Mouse (Mus musculus) mouse embryonic stem cell (cell line): ENCODE results near the gene Kif16b.

Experiments used
- in situ Hi-C, 2 experiments: fragments of 300-500 bp; cut with MboI; formaldehyde crosslinking; loops; 1 replicate in 1 of 2; 3 replicates in 1 of 2; pipeline ENCODE4 v1.14.3; 2019 to 2020; ENCODE audit warnings: low sequenced_read_pairs in 2 of 2, low pct_unique_long_range_greater_than_20kb in 1 of 2, mixed read lengths in 1 of 2; ENCODE audit not compliant: unreplicated experiment in 1 of 2

Gene Kif16b

DNA sequence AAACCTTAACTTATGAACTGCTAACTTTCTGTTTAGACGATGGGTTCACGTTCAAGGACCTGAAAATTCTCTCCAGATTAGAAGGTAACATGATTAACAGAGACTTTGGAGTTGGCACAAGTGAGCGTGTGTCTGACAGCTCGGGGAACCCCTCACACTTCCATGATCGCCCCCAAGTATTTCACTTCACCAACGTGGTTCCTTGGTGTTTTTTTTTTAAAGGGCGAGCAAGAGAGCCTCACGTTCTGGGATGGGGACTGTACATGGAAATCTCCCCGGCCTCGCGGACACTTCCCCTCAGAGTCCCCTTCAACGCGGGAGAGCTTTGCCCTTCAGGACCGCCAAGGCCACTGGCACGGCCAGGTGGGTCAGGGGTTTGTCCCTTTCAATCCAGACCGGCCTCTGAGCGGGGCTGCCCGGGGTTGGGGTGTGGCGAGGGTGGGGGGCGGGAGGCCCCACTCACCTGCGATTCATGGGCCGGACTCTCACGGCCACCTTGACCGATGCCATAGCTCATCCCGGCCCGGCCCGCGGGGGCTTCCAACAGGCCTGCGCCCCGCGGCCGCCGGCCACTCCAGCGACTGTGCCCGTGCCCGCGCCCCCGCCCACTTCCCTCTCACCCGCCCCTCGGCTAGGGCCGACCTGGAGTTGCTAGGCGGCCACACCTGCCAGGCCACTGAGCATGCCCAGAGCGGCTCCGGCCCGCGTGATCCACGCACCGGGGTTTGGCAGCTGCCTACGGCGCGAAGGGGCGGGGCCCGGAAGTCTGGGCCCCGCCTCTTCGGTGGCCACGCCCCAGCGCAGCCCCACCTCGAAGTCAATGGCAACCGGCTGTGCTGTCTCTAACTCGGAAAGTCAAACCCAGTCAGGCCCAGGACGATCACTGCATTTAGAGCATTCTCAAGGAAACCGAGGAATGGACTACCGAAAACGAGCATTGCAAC is at the start of gene Kif16b:
Gene Kif16b (minus strand): TSS at position 670 of the 944 bp plus-strand sequence.
- in situ Hi-C loops, result no loop called here

DNA sequence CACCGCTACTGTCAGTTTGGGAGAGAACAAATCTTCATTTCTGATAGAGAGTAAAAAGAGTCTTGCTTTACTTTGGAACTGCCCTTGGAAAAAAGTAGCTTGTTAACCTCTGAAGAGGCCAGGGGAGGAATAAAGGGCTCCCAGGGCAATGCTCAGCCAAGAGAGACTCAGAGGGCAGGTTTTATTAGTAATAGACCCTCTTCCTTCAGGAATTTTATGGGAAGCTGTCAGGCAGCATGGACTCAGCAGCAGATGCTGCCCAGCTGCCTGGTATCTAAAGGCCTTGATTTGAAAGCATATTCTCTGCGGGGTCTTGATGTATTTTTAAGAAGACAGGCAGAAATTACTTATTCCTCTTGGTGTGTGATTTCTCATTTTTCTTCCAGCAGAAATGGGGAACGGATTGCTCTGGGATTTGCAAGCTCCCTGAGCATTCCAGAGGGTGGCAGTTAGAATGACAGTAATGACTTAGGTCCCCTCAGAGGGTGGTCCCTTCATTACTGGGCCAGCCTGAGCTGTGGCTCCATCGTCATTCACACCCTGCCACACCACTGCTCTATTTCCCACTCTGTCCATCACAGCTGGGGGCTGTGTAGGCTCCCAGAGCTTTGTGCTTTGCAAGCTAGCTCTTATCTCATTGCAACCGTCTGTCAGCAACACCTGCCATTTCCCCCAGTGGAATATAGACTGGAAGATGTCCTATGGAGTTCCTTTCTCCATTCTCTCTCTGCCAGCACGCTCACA is 39.7 kb upstream of the Kif16b start:
- in situ Hi-C loops, result no loop called here

DNA sequence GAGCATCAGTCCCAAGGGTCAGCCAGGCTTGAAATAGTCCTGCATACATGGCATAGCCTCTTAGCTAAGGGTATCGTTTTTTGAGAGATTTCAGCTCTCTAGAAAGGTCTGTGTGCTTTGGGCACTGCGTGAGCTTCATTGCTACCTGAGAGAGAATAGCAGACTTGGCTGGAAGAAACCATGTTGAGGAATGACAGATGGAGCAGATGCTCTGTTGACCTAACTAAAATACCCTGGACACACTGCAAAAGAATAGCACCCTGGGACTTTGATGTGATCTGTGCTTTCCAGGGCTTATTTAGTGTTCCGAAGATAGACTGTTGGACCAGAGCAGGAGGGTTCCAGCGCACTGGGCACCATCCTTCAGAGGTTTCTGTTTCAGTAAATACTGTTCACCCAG is 29.1 kb upstream of the Kif16b start:
- in situ Hi-C loops, result no loop called here

DNA sequence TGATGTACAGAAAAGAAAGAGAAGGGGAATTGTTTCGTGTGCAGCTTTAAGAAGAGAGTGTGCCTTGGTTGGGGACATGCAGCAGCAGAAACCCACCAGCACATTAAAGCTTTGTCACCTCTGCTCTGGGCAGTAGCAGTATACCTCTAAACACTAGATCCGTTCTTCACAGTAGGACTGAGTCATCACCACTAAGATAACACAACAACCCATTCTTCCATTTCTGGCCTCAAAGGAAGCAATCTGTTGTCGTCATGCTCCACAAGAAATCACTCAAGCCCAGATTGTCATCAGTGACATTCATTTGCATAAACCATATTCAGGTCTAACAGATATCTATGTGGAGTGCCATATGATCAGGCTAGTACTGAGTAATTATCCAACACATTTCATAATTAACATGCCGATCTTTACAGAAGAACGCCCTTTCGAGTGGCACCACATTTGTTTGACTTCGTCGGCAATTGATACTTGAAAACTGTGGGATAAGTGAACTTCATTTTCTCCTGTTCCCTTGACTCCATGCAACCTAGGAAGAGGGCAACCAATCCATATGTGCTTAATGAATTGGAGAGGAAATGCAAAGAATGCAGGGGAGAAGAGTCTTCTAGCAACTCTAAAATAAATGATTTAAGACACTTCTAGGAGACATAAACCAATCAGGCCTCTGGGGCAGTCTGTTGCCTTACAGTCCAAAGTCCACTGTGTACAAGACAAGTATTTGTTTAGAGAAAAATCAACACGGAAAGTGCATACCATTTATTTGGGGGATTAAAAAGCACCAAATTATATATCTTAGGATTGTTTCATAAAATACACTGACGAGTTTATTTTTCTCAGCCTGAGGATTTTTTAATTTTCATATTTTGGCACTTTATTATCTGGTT is 28.1 kb upstream of the Kif16b start:
- in situ Hi-C loops, result no loop called here

DNA sequence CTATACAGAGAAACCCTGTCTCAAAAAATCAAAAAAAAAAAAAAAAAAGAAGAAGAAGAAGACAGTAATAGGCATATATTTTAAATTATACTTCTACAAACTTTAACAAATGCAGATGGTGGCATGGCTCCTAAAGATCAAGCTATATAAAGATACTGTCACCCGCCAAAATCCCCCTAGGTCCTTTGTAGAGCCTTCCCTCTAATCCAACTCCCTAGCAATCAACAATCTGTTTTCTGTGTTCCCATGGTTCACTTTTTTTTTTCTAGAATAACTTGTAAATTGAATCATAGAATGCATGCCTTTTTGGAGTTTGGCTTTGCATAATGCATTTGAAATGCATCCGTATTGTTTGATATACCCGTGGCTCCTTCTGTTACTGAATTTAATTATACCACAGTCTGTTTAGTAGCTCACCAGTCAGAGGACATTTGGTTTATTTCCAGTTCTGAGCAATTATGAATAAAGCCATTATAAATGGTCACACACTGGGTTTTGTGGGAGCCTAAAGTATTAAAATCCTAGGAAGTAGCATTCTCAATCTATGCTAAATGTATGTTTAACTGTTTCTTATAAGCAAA is 9.6 kb upstream of the Kif16b start:
- in situ Hi-C loops, result no loop called here

DNA sequence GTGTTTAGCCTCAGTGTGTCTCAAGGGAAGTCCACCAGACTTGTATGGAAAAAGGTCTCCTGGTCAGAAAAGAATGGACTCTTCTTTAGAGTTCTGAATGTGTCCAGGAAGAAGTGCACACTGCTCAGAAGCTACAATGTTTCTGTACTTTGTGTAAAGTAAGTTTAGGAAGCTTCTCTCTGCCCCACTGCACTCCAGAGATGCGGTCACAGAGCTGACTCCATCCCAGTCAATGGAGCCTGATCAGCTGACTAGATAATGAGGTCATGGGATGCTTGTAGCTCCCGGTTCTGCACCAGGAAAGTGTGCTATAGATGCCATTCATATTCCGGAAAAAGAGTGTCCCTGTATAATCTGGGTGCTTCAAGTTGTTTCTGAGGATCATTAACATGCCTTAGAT is 7.9 kb upstream of the Kif16b start:
- in situ Hi-C loops, result no loop called here

DNA sequence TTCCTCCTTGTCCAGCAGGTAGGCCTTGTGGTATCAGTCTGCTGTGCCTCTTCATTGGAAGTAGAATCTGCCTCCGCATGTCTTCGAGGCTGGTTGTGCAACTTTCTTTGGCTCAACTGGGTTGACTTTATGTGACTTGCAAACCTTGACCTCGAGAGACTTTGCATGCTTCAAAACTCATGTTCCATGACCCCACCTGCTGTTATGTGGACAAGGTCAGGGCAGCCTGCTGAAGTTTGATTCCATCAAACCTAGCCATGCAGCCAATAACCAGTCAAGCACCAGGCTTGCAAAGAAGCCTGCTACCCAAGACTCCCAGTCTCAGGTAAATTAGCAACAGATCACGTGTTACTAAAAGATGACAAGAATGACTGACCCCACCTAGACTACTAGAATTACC is 5.7 kb upstream of the Kif16b start:
- in situ Hi-C loops, result no loop called here

DNA sequence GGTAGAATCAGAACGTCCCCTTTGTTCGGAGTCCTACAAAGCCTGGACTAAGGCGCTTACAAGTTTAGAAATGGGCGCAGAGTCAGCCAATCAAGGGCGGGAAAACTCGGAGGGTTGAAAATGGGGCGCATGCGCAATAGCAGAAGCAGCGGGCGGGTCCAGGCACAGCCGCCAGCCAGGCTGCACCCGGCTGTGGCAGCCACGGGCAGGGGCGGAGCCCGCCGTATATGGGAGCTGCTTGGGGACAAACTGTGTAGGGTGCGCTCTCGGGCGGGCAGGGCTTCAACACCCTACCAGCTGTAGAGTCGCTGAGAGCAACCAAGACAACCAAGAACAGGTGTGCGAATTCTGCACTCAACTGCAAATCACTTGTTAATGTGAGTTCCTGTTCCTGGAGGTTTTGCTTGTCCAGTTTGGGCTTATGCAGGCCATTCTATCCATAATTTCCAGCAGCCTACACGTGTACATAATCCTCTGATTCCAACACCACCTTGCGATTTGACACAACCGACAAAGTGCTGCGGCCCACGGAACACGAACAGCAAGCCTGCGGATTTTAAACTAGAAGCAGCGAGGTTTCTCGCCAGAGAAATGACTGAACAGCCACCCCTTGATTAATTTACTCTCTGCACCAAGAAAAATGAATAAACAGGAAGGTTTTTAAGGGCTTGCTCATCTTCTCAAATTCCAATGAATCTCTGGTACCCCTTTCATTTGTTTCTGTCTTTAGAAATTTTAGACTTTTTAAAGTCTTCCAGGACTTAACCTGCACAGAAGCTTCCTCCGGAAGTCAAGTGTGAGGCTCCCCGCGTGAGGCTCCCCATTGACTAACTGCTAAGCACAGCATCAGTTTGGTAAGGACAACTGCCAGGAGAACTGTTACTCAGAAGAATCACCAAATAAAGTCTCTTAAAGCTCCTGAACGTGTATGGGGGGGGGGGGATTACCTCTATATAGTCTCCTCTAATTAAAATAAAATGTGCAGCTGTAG is 1.9 kb upstream of the Kif16b start:
- in situ Hi-C loops, result no loop called here

DNA sequence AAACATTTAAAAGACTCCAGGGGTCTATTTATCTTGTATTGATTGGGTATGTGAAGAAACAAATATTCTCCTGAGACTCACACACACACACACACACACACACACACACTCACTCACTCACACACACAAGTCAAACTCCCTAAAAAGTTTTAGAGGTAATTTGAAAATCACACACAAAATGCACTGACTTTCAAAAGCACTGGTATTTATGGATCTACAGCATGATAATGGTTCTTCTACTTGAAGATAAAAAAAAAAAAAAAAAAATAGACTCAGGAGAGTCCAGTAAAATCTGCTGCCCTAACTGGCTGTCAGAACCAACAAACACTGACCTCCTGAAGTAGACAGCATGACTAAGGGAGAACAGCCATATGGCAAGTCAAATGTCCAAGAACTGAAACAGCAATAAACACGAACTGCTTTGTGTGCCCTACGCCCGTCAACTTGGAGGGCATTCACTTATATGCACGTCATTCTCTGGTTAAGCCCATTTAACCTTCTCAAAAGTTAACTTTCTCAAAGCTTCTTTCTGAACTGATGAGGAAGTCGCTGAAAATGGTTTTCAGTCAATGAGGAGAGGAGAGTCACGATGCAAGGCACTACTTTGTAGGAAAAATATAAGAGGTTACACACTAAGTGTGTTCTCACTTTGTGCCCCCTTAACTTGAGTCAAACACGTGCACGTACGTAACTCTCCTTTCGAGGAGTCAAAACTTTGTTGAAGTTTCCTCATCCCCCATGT is 1.0 kb downstream of the Kif16b start:
- in situ Hi-C loops, result no loop called here

DNA sequence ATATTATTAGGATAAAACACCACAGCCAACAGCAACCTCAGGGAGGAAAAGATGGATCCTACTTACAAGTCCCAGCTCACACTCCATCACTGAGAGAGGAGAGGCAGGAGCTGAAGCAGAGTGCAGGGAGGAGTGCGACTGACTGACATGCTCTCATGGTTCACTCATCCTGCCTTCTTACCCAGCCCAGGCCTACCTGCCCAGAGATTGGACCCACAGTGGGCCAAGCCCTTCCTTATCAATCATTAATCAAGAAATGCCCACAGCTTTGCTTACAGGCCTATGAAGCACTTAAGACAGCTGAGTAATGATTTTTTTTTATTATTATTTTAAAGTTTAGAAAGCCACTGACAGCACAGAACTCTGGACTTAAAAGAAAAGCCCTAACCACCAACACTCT is 7.6 kb downstream of the Kif16b start:
- in situ Hi-C loops, result no loop called here

DNA sequence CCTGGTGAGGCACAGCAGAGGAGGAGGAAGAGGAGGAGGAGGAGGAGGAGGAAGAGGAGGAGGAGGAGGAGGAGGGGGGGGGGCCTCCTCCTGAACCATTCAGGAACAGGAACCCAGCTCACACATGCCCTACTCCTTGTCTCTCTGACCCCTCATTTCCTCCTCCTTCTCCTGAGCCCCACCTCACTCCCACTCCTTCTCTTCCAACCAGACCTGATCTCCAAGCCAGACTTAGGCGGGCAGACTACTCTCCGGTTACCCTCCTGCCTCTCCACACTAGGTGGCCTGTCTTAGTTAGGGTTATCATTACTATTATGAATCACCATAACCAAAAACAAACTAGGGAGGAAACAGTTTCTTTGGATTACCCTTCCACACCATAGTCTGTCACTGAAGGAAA is 10.0 kb downstream of the Kif16b start:
- in situ Hi-C loops, result no loop called here

DNA sequence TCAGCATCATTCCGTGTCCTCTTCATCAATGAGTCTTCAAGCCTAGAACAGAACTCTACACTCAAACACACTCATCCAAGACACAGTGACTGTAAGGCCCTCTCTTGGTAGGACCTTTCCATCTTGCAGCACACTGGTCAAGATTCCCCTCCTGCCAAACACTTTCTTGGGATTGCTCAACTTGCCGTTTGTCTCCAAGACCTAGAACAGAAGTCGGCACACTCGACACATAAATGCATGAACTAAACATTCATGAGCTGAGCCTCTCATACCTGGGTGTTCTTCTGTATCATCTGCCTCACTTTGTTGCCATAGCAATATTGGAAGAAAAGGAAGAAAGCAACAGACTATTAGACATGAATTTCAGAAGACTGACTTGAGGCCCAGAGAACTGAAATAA is 16.9 kb downstream of the Kif16b start:
- in situ Hi-C loops, result no loop called here

DNA sequence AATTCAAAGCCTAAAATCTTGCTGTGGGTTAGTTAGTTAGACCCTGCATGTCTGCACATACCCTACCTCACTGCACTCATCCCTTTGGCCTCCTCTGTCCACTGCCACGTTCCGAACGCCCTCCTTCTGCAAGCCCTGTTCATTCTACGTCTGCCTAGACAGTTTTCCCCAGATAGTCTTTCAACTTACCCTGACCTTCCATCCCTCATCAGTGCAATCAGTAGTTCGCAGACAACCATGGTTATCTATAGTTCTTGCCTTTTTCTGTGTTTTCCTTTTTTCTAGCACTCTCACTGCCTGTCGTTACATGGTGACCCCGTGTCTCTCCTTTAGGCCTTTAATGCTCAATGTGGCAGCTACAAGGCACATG is 17.7 kb downstream of the Kif16b start:
- in situ Hi-C loops, result no loop called here

DNA sequence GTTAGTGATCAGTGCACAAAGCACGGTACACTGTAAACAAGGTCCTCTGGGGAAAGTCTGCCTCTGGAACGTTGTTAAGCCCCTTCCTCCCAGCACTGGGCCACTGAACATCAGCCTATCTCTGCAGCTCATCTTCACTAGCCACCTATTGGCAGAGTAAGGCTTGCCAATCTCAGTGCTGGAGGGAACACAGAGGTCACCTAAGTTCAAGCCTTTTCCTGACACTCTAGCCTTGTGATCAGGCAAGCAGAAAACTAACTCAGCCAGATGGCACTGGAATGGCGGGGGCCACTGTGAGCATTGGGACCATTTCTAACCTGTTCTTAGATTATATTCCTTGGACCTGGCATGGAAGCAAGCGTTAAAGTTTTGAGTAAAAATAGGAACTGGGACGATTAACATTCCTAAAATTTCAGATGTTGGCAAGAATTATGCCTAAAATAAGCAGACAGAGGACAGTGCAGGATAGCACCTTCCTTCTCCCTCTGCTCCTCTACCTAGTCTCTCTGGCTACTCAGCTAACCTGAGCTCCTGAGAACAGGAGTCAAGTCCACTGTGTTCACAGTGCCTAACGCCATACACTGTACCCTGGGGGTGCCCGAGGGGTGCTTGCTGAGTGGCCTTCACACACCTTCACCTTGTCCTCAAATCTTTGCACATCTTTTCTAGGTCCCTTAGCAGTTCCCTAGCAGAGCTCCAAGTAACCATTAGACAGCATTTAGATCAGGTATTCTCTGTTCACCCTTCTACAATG is 18.3 kb downstream of the Kif16b start:
- in situ Hi-C loops, result no loop called here

DNA sequence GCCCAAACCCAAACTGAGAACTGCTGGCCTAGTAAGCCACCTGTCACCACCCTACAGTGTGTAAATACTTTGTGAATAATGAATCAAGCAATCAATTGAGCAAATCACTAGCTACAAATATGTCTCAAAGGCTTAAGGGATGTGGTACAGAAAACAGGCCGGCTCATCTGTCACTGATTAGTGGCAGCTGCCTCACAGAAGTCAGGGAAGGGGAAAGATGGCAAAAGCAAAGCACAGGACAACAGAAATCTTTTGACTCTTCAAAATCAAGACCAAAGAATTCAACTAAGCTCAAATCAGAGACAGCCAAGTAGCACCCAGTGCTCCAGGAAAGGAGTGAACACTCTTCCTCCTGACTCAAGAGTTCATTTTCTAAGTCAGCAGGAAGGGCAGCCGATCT is 18.9 kb downstream of the Kif16b start:
- in situ Hi-C loops, result no loop called here

DNA sequence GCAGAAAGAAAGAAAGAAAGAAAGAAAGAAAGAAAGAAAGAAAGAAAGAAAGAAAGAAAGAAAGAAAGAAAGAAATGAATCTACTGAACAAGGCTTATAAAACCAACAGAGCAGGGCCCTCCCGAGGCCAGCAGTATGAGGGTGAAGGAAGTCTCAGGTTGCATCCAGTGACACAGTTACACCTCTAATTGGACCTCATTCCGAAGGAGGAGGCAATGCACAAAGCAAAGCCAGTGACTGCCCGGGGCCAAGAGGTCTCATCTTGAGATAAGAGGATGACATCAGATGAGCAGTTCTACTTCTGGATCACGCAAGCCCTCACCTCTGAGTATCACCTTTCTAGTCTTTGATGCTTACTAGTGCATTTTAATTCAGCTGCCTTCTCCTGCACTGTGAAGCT is 20.2 kb downstream of the Kif16b start:
- in situ Hi-C loops, result no loop called here
